Comparison of ENCODE assay signal across 17 mouse cellular contexts in genomic region chr9:100277361-100277760, GRCm38 (mm10).
"Had no signal": no experiment of that assay in that cellular context is flagged by ENCODE, and none has a peak within 500 bp of the region (broad histone marks: within the 10 kb centered on the region; RNA-seq: fewer than 3 reads in every experiment).

No protein-coding gene starts in this region.

- ATAC-seq: liver, postnatal 0 days had no signal

- DNase-seq: kidney, adult 8-10 months; kidney, postnatal 14 days; kidney, postnatal 4 days; layer of hippocampus, adult 9-11 months; liver, postnatal 0 days; lung, postnatal 14 days; lung, postnatal 4 days; midbrain, embryonic 14.5 days; thymus, adult 2 months; thymus, postnatal 14 days; thymus, postnatal 4 days had no signal

- H3K27ac ChIP-seq: kidney, embryonic 15.5 days; limb, embryonic 12.5 days; limb, embryonic 15.5 days; liver, embryonic 14.5 days had no signal

- H3K27me3 ChIP-seq: kidney, embryonic 15.5 days; limb, embryonic 12.5 days; limb, embryonic 15.5 days had no signal

- H3K9me3 ChIP-seq: kidney, embryonic 15.5 days; limb, embryonic 12.5 days; limb, embryonic 15.5 days had no signal

- H3K9ac ChIP-seq: kidney, embryonic 15.5 days; limb, embryonic 12.5 days; limb, embryonic 15.5 days; liver, embryonic 14.5 days; liver, postnatal 0 days had no signal

- H3K4me2 ChIP-seq: kidney, embryonic 15.5 days; limb, embryonic 12.5 days; limb, embryonic 15.5 days; liver, embryonic 11.5 days; midbrain, embryonic 11.5 days had no signal

- H3K4me3 ChIP-seq: kidney, embryonic 15.5 days; limb, embryonic 12.5 days; limb, embryonic 15.5 days had no signal

- H3K36me3 ChIP-seq: kidney, embryonic 15.5 days; limb, embryonic 12.5 days; limb, embryonic 15.5 days had no signal
